In genomic region chr15:85771306-85772121, GRCm38 (mm10) we compare ENCODE assay signal across 15 mouse cellular contexts. TPM values are rescaled to one million over a fixed set of nuclear protein-coding genes. Genes with fewer than 3 reads are reported as not detected.
DNase-seq lines count a peak whose midpoint lies in the region; ATAC-seq lines count a peak whose summit lies in the region.
"Had no signal": no experiment of that assay in that cellular context is flagged by ENCODE, and none has a peak within 500 bp of the region (broad histone marks: within the 10 kb centered on the region; RNA-seq: fewer than 3 reads in every experiment).

No protein-coding gene starts in this region.

- H3K4me2 ChIP-seq in kidney, embryonic 16.5 days (replicated peaks; ENCODE audit: low read depth, low read length): 0 out of 2 replicates have a peak overlapping the region, but pooled peaks have one; percentile 20
- H3K4me2 ChIP-seq in liver, embryonic 16.5 days (ENCODE audit: low read depth, low read length): no peak overlapping the region
- H3K4me2 ChIP-seq: embryonic facial prominence, embryonic 12.5 days; forebrain, embryonic 12.5 days; hindbrain, embryonic 14.5 days; midbrain, embryonic 15.5 days had no signal

- peak; percentile 92 for DNase-seq in fat pad, adult 2 months (ENCODE audit: extremely low read depth, low read depth, low spot score)
- no peak for DNase-seq in spleen, postnatal 14 days (ENCODE audit: low spot score in 2 of 2)
- DNase-seq in frontal cortex, postnatal 36 days (ENCODE audit: low spot score in 2 of 2): no peak
- DNase-seq in layer of hippocampus, adult 9-11 months: no peak
- DNase-seq: cerebellum, postnatal 14 days; heart, adult 18-20 months; right cerebral cortex, postnatal 4 days had no signal

- H3K36me3 ChIP-seq in kidney, embryonic 16.5 days (ENCODE audit: insufficient read depth, low read length): no peaks in the 10 kb centered on the region
- no peaks in the 10 kb centered on the region for H3K36me3 ChIP-seq in liver, embryonic 16.5 days (ENCODE audit: control insufficient read depth, insufficient read depth)
- H3K36me3 ChIP-seq: embryonic facial prominence, embryonic 12.5 days; forebrain, embryonic 12.5 days; midbrain, embryonic 15.5 days had no signal

- peak; percentile 79; the same call in 1 of the 2 replicates for ATAC-seq in kidney, embryonic 16.5 days (ENCODE audit: low FRiP score, low TSS enrichment)
- ATAC-seq in liver, embryonic 16.5 days (ENCODE audit: low read depth): peak; percentile 87
- ATAC-seq: midbrain, embryonic 15.5 days had no signal

- 79% methylated on average over 17 of the region's 17 CpGs for WGBS in kidney, embryonic 16.5 days
- 48% methylated on average over 17 of the region's 17 CpGs for WGBS in liver, embryonic 16.5 days (ENCODE audit: insufficient replicate concordance)

- peaks cover 5% of the 10 kb centered on the region for H3K4me1 ChIP-seq in brown adipose tissue, adult 24 weeks (ENCODE audit: control insufficient read depth, insufficient read depth, insufficient read length, low read length)
- no peaks in the 10 kb centered on the region for H3K4me1 ChIP-seq in kidney, embryonic 16.5 days (ENCODE audit: insufficient read depth, low read length)
- no peaks in the 10 kb centered on the region; the same call in none of the 2 replicates for H3K4me1 ChIP-seq in liver, embryonic 16.5 days (ENCODE audit: control insufficient read depth, low read depth, low read length)
- H3K4me1 ChIP-seq: embryonic facial prominence, embryonic 12.5 days; forebrain, embryonic 12.5 days; midbrain, embryonic 15.5 days had no signal

- H3K27ac ChIP-seq in brown adipose tissue, adult 24 weeks (replicated peaks; ENCODE audit: low read depth, low read length): peak overlapping the region; percentile 88
- 0 out of 2 replicates have a peak overlapping the region, but pooled peaks have one; percentile 59 for H3K27ac ChIP-seq in kidney, embryonic 16.5 days (ENCODE audit: low read length)
- peak overlapping the region; percentile 87 for H3K27ac ChIP-seq in liver, embryonic 16.5 days (ENCODE audit: low read length)
- H3K27ac ChIP-seq: embryonic facial prominence, embryonic 12.5 days; forebrain, embryonic 12.5 days; hindbrain, embryonic 14.5 days; macrophage; midbrain, embryonic 15.5 days had no signal

- H3K27me3 ChIP-seq in kidney, embryonic 16.5 days (ENCODE audit: insufficient read depth, low read length): no peaks in the 10 kb centered on the region
- no peaks in the 10 kb centered on the region for H3K27me3 ChIP-seq in liver, embryonic 16.5 days (ENCODE audit: control insufficient read depth, insufficient read depth, low read depth, low read length)
- H3K27me3 ChIP-seq: embryonic facial prominence, embryonic 12.5 days; midbrain, embryonic 15.5 days had no signal

- no peak overlapping the region for H3K9ac ChIP-seq in kidney, embryonic 16.5 days (replicated peaks; ENCODE audit: low read length)
- H3K9ac ChIP-seq in liver, embryonic 16.5 days (ENCODE audit: low read depth, low read length): no peak overlapping the region
- H3K9ac ChIP-seq: embryonic facial prominence, embryonic 12.5 days; forebrain, embryonic 12.5 days; hindbrain, embryonic 14.5 days; midbrain, embryonic 15.5 days had no signal

- H3K4me3 ChIP-seq in brown adipose tissue, adult 24 weeks (ENCODE audit: insufficient read depth, low read depth, low read length): no peak overlapping the region
- no peak overlapping the region for H3K4me3 ChIP-seq in kidney, embryonic 16.5 days (ENCODE audit: low read length)
- no peak overlapping the region for H3K4me3 ChIP-seq in liver, embryonic 16.5 days (ENCODE audit: low read depth, low read length)
- H3K4me3 ChIP-seq: embryonic facial prominence, embryonic 12.5 days; forebrain, embryonic 12.5 days; midbrain, embryonic 15.5 days had no signal

- no peaks in the 10 kb centered on the region for H3K9me3 ChIP-seq in kidney, embryonic 16.5 days (ENCODE audit: low read length)
- no peaks in the 10 kb centered on the region for H3K9me3 ChIP-seq in liver, embryonic 16.5 days (replicated peaks; ENCODE audit: control insufficient read depth, low read length)
- H3K9me3 ChIP-seq: embryonic facial prominence, embryonic 12.5 days; forebrain, embryonic 12.5 days; midbrain, embryonic 15.5 days had no signal

RNA-seq across cellular contexts. Expression of gene Ppara, which starts 36.7 kb away (rescaled TPM):
- polyA plus RNA-seq in brown adipose tissue, adult 24 weeks (2012; ENCODE audit: insufficient read depth, insufficient read length, missing spikeins): 53.5 and 108 TPM in 2 replicates
- 5.1 and 5.9 TPM in 2 replicates for polyA plus RNA-seq in kidney, embryonic 16.5 days (2015; fragmentation: Nextera tagmentation; extraction: Ambion mirVana)
- 41.8 and 51.3 TPM in 2 replicates for polyA plus RNA-seq in liver, embryonic 16.5 days (2015; fragmentation: Nextera tagmentation; extraction: Ambion mirVana)
- polyA plus RNA-seq: macrophage had no signal

RNA-seq across cellular contexts. Expression of gene Cdpf1, which starts 40.0 kb away (rescaled TPM):
- 27.8 and 29.8 TPM in 2 replicates for polyA plus RNA-seq in brown adipose tissue, adult 24 weeks (2012; ENCODE audit: insufficient read depth, insufficient read length, missing spikeins)
- polyA plus RNA-seq in kidney, embryonic 16.5 days (2015; fragmentation: Nextera tagmentation; extraction: Ambion mirVana): 31.1 and 37.4 TPM in 2 replicates
- 17.2 and 18.6 TPM in 2 replicates for polyA plus RNA-seq in liver, embryonic 16.5 days (2015; fragmentation: Nextera tagmentation; extraction: Ambion mirVana)

RNA-seq across cellular contexts. Expression of gene Pkdrej, which starts 50.0 kb away (rescaled TPM):
- 0.28 TPM in 1 of 2 replicates, not detected in the other for polyA plus RNA-seq in brown adipose tissue, adult 24 weeks (2012; ENCODE audit: insufficient read depth, insufficient read length, missing spikeins)
- 0.10 and 0.11 TPM in 2 replicates for polyA plus RNA-seq in kidney, embryonic 16.5 days (2015; fragmentation: Nextera tagmentation; extraction: Ambion mirVana)
- polyA plus RNA-seq in liver, embryonic 16.5 days (2015; fragmentation: Nextera tagmentation; extraction: Ambion mirVana): 0.09 TPM in 2 replicates
- polyA plus RNA-seq: macrophage had no signal
